Mouse (Mus musculus) C2C12 (cell line): ENCODE results near the gene Arsa. TPM values are rescaled to one million over a fixed set of nuclear protein-coding genes. Genes with fewer than 3 reads are reported as not detected.

Experiments
- H3K27me3 ChIP-seq: one replicate; pipeline ENCODE4 v1.6.1; 2011; ENCODE audit not compliant: control insufficient read depth, insufficient read depth, insufficient read length
- H3K36me3 ChIP-seq: one replicate; pipeline ENCODE4 v1.6.1; 2011; ENCODE audit not compliant: control insufficient read depth, insufficient read depth
- H3K4me3 ChIP-seq: one replicate; pipeline ENCODE4 v1.5.1; 2011; ENCODE audit warnings: mild to moderate bottlenecking, control low read depth; ENCODE audit not compliant: poor library complexity, insufficient read depth, severe bottlenecking
- H3K79me2 ChIP-seq: one replicate; pipeline ENCODE4 v1.6.1; 2011; ENCODE audit not compliant: control insufficient read depth, insufficient read depth
- H3K79me3 ChIP-seq: one replicate; pipeline ENCODE4 v1.6.1; 2011; ENCODE audit warnings: low read depth, control low read depth
- H3ac ChIP-seq: one replicate; pipeline ENCODE3; 2011; ENCODE audit warnings: low read depth; ENCODE audit not compliant: control insufficient read depth, insufficient read length
- CEBPB ChIP-seq: IDR thresholded peaks from one replicate; pipeline ENCODE4 v1.6.1; 2011; ENCODE audit warnings: low read depth, mild to moderate bottlenecking, control low read depth, moderate library complexity
- CTCF ChIP-seq: IDR thresholded peaks from one replicate; pipeline ENCODE4 v1.5.1; 2011; ENCODE audit not compliant: control insufficient read depth, insufficient read depth, insufficient read length
- FOSL1 ChIP-seq: IDR thresholded peaks from one replicate; pipeline ENCODE4 v1.8.0; 2011; ENCODE audit warnings: mild to moderate bottlenecking, low read length; ENCODE audit not compliant: poor library complexity, insufficient read depth, severe bottlenecking
- MAX ChIP-seq: IDR thresholded peaks from one replicate; pipeline ENCODE4 v1.6.1; 2011; ENCODE audit warnings: mild to moderate bottlenecking, control low read depth
- MYOD1 ChIP-seq: IDR thresholded peaks from one replicate; pipeline ENCODE4 v1.6.1; 2011; ENCODE audit warnings: low read depth; ENCODE audit not compliant: control insufficient read depth, insufficient read length
- MYOG ChIP-seq: IDR thresholded peaks from one replicate; pipeline ENCODE4 v1.6.1; 2011; ENCODE audit not compliant: control insufficient read depth, insufficient read length; ENCODE audit errors: extremely low read depth
- USF1 ChIP-seq: IDR thresholded peaks from one replicate; pipeline ENCODE4 v1.6.1; 2011; ENCODE audit warnings: low read depth, mild to moderate bottlenecking, control low read depth, moderate library complexity
- polyA plus RNA-seq: library from polyadenylated mRNA; unstranded; fragments of >200 nt; fragmentation: generic; extraction: Trizol; gene quantifications from one replicate; pipeline ENCODE4 v1.2.1, GENCODE M21; 2012; ENCODE audit warnings: missing spikeins

Gene Arsa
- polyA plus RNA-seq, 1 experiment, result 22.3 TPM

- no peaks in the 10 kb centered on the region for H3K36me3 ChIP-seq
- TF ChIP-seq CTCF (peak; percentile 39), FOSL1 (no peak)
Observed at GRCm38 (mm10) chr15:89468577-89468976, 8.6 kb downstream of the Arsa start.

GRCm38 (mm10) chr15:89465052-89465451 is 12.2 kb downstream of the Arsa start:
- TF ChIP-seq MYOG (no peak), USF1 (no peak), MAX (no peak)
- Histone ChIP-seq H3K79me3 (no peaks in the 10 kb centered on the region), H3ac (no peak overlapping the region), H3K36me3 (no peaks in the 10 kb centered on the region), H3K27me3 (peaks cover 28% of the 10 kb centered on the region), H3K4me3 (no peak overlapping the region), H3K79me2 (no peaks in the 10 kb centered on the region)

More at GRCm38 (mm10) chr15:89468577-89468976, 8.6 kb downstream of the Arsa start:
- peaks cover 3% of the 10 kb centered on the region for H3K27me3 ChIP-seq
- H3K79me2 ChIP-seq, result no peaks in the 10 kb centered on the region
- H3K4me3 ChIP-seq, result no peak overlapping the region
- H3K79me3 ChIP-seq, result no peaks in the 10 kb centered on the region
- no peak overlapping the region for H3ac ChIP-seq

- Histone ChIP-seq H3K27me3 (peaks cover 41% of the 10 kb centered on the region), H3K36me3 (no peaks in the 10 kb centered on the region), H3K79me3 (no peaks in the 10 kb centered on the region), H3ac (no peak overlapping the region), H3K4me3 (no peak overlapping the region), H3K79me2 (no peaks in the 10 kb centered on the region)
- TF ChIP-seq CTCF (peak; percentile 12), USF1 (no peak)
Observed at GRCm38 (mm10) chr15:89463334-89464235, 13.6 kb downstream of the Arsa start.

GRCm38 (mm10) chr15:89462176-89462575 is 15.0 kb downstream of the Arsa start:
- TF ChIP-seq CTCF (no peak), MYOG (no peak), FOSL1 (no peak), CEBPB (no peak), MAX (no peak), MYOD1 (no peak), USF1 (no peak)
- Histone ChIP-seq H3K36me3 (no peaks in the 10 kb centered on the region), H3K27me3 (peaks cover 55% of the 10 kb centered on the region), H3ac (no peak overlapping the region), H3K79me2 (no peaks in the 10 kb centered on the region), H3K79me3 (no peaks in the 10 kb centered on the region), H3K4me3 (no peak overlapping the region)

GRCm38 (mm10) chr15:89461321-89461720 is 15.9 kb downstream of the Arsa start:
- no peak overlapping the region for H3K4me3 ChIP-seq
- H3K79me3 ChIP-seq, result no peaks in the 10 kb centered on the region
- no peak overlapping the region for H3ac ChIP-seq
- TF ChIP-seq MYOG (no peak), CTCF (no peak)
- H3K79me2 ChIP-seq, result no peaks in the 10 kb centered on the region
- peaks cover 62% of the 10 kb centered on the region for H3K27me3 ChIP-seq
- no peaks in the 10 kb centered on the region for H3K36me3 ChIP-seq

- Histone ChIP-seq H3K79me2 (no peaks in the 10 kb centered on the region), H3K36me3 (no peaks in the 10 kb centered on the region), H3K4me3 (no peak overlapping the region), H3K27me3 (peaks cover 70% of the 10 kb centered on the region), H3ac (no peak overlapping the region), H3K79me3 (no peaks in the 10 kb centered on the region)
- TF ChIP-seq MYOD1 (no peak), MAX (no peak), CTCF (no peak), MYOG (no peak), FOSL1 (no peak), CEBPB (no peak), USF1 (no peak)
Observed at GRCm38 (mm10) chr15:89460298-89460697, 16.9 kb downstream of the Arsa start.
